In the genomic region with DNA sequence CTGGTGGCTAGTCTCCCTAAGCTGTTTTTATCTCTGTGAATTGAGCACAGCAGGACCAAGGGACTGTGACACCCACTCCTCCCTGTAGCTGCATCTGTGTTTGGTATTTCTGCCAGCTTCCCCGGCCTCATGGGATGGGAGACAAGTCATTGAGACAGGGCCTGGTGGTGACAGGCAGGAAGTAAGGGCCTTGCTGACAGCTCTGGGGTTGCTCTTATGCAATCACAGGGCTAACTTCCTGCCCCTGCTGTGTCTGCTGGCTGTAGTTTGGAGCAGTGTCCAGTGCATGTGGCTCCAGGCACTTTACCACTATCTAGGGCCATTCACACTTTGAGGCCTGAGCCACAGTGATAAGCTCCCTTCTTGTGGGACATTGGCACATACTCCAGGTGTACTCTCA, we compare ENCODE assay signal across 9 mouse cellular contexts. TPM values are rescaled to one million over a fixed set of nuclear protein-coding genes. Genes with fewer than 3 reads are reported as not detected.
DNase-seq lines count a peak whose midpoint lies in the region; ATAC-seq and TF ChIP-seq lines count a peak whose summit lies in the region.
"Had no signal": no experiment of that assay in that cellular context is flagged by ENCODE, and none has a peak within 500 bp of the region (broad histone marks: within the 10 kb centered on the region; RNA-seq: fewer than 3 reads in every experiment).

No protein-coding gene starts in this region.

- TF ChIP-seq CTCF in spleen, adult 2 months (IDR thresholded peaks at IDR 0.05; ENCODE audit: extremely low read depth, insufficient read depth, insufficient read length, insufficient replicate concordance), result no peak

- no peak for TF ChIP-seq POLR2A in spleen, adult 2 months (IDR thresholded peaks at IDR 0.05; ENCODE audit: low read depth, low read length)

- H3K9me3 ChIP-seq in heart, embryonic 11.5 days (replicated peaks; ENCODE audit: control insufficient read depth, low read length), result no peaks in the 10 kb centered on the region
- no peaks in the 10 kb centered on the region for H3K9me3 ChIP-seq in midbrain, embryonic 13.5 days
- H3K9me3 ChIP-seq: neural tube, embryonic 12.5 days had no signal

- 0 out of 2 replicates have a peak overlapping the region, but pooled peaks have one; percentile 11 for H3K27ac ChIP-seq in spleen, adult 2 months (ENCODE audit: insufficient read depth, low read length)
- peak overlapping the region; percentile 54; the same call in 1 of the 2 replicates for H3K27ac ChIP-seq in heart, embryonic 11.5 days (ENCODE audit: low read depth, low read length)
- no peak overlapping the region for H3K27ac ChIP-seq in midbrain, embryonic 13.5 days
- H3K27ac ChIP-seq: neural tube, embryonic 12.5 days had no signal

- no peak for DNase-seq in spleen, adult 2 months (ENCODE audit: low read depth in 1 of 2, low spot score in 2 of 2)
- no peak for DNase-seq in spleen, adult 12 weeks (ENCODE audit: low spot score)
- DNase-seq in layer of hippocampus, adult 9-11 months, result peak; percentile 69
- DNase-seq in cerebellum, adult 11 months, result no peak
- no peak for DNase-seq in gastrocnemius, adult 18-20 months (ENCODE audit: low spot score)

- no peaks in the 10 kb centered on the region for H3K27me3 ChIP-seq in spleen, adult 2 months (ENCODE audit: control insufficient read depth, insufficient read depth, low read length)
- H3K27me3 ChIP-seq in heart, embryonic 11.5 days (ENCODE audit: control insufficient read depth, insufficient read depth, low read length), result peaks cover 23% of the 10 kb centered on the region; the same call in 1 of the 2 replicates
- H3K27me3 ChIP-seq in midbrain, embryonic 13.5 days, result no peaks in the 10 kb centered on the region
- H3K27me3 ChIP-seq: neural tube, embryonic 12.5 days had no signal

- H3K4me1 ChIP-seq in spleen, adult 2 months (ENCODE audit: control insufficient read depth, insufficient read depth, insufficient read length), result no peaks in the 10 kb centered on the region
- peaks cover 45% of the 10 kb centered on the region for H3K4me1 ChIP-seq in heart, embryonic 11.5 days (ENCODE audit: control insufficient read depth, insufficient read depth, low read length)
- no peaks in the 10 kb centered on the region for H3K4me1 ChIP-seq in midbrain, embryonic 13.5 days (replicated peaks)
- H3K4me1 ChIP-seq: neural tube, embryonic 12.5 days had no signal

- H3K9ac ChIP-seq in heart, embryonic 11.5 days (ENCODE audit: low read depth, low read length), result no peak overlapping the region
- H3K9ac ChIP-seq in midbrain, embryonic 13.5 days (replicated peaks), result no peak overlapping the region
- H3K9ac ChIP-seq: neural tube, embryonic 12.5 days had no signal

- no peak overlapping the region for H3K4me2 ChIP-seq in heart, embryonic 11.5 days
- H3K4me2 ChIP-seq in midbrain, embryonic 13.5 days (replicated peaks), result no peak overlapping the region
- H3K4me2 ChIP-seq: neural tube, embryonic 12.5 days had no signal

- H3K36me3 ChIP-seq in spleen, adult 2 months (ENCODE audit: control insufficient read depth, insufficient read depth, low read length), result no peaks in the 10 kb centered on the region
- H3K36me3 ChIP-seq in heart, embryonic 11.5 days (ENCODE audit: control insufficient read depth, insufficient read depth, low read length), result no peaks in the 10 kb centered on the region
- no peaks in the 10 kb centered on the region for H3K36me3 ChIP-seq in midbrain, embryonic 13.5 days
- H3K36me3 ChIP-seq: neural tube, embryonic 12.5 days had no signal

- 7% methylated on average over 1 of the region's 1 CpGs for whole genome bisulfite sequencing in spleen, adult 2 months
- WGBS in heart, embryonic 11.5 days (ENCODE audit: insufficient replicate concordance), result 13% methylated on average over 1 of the region's 1 CpGs
- WGBS in midbrain, embryonic 13.5 days, result 85% methylated on average over 1 of the region's 1 CpGs

- H3K4me3 ChIP-seq in spleen, adult 2 months (ENCODE audit: extremely low read depth, insufficient read depth, insufficient read length), result no peak overlapping the region
- no peak overlapping the region for H3K4me3 ChIP-seq in heart, embryonic 11.5 days (ENCODE audit: low read depth, low read length)
- H3K4me3 ChIP-seq in midbrain, embryonic 13.5 days (replicated peaks), result no peak overlapping the region
- H3K4me3 ChIP-seq: neural tube, embryonic 12.5 days had no signal

- peak; percentile 32; the same call in 1 of the 2 replicates for ATAC-seq in heart, embryonic 11.5 days (replicated peaks; ENCODE audit: insufficient number of reproducible peaks, low FRiP score, low TSS enrichment)
- peak; percentile 28; the same call in 1 of the 2 replicates for ATAC-seq in megakaryocyte-erythroid progenitor cell, adult 5-6 weeks (replicated peaks; ENCODE audit: low FRiP score, low TSS enrichment, poor library complexity, severe bottlenecking)
- ATAC-seq in midbrain, embryonic 13.5 days, result no peak

RNA-seq across cellular contexts. Expression of gene Crispld2, which starts 48.6 kb away (rescaled TPM):
- polyA plus RNA-seq in spleen, adult 2 months (2012; rRNA removed), result 4.1 and 8.9 TPM in 2 replicates
- 1.7 and 2.8 TPM in 2 replicates for polyA plus RNA-seq in heart, embryonic 11.5 days (2014; fragmentation: Nextera tagmentation; extraction: Ambion mirVana)
- total RNA-seq in megakaryocyte-erythroid progenitor cell, adult 5-6 weeks (2014; fragmentation: Nextera tagmentation), result 0.47 TPM in 1 of 2 replicates, not detected in the other
- total RNA-seq in megakaryocyte-erythroid progenitor cell, adult 5-6 weeks (2017), result not detected in 2 replicates
- polyA plus RNA-seq in midbrain, embryonic 13.5 days (2015; fragmentation: Nextera tagmentation; extraction: Ambion mirVana), result 1.9 and 2.1 TPM in 2 replicates
- total RNA-seq in gastrocnemius, adult 18-20 months (2021), result 10 to 100 TPM; 11.2 to 13.1 TPM
